Mouse (Mus musculus) brown adipose tissue, adult 24 weeks (tissue): ENCODE measurements around the gene Aif1l. TPM values are rescaled to one million over a fixed set of nuclear protein-coding genes. Genes with fewer than 3 reads are reported as not detected.
"Not testable (repeated sequence)": the region's sequence is repeated elsewhere in the genome, so short reads cannot be mapped to it uniquely, and the experiment has no call there.

ENCODE experiments used
- H3K27ac ChIP-seq: fragments of 200-500 bp; replicated peaks from 2 replicates; pipeline ENCODE4 v1.5.1; 2012; ENCODE audit warnings: low read depth, mild to moderate bottlenecking, low read length
- H3K4me1 ChIP-seq: fragments of 200-500 bp; 2 replicates; pipeline ENCODE4 v1.6.1; 2012; ENCODE audit warnings: low read length, mixed read lengths; ENCODE audit not compliant: control insufficient read depth, insufficient read depth, insufficient read length
- H3K4me3 ChIP-seq: fragments of 200-500 bp; 2 replicates; pipeline ENCODE4 v1.5.1; 2012; ENCODE audit warnings: low read depth, mild to moderate bottlenecking, low read length, moderate library complexity; ENCODE audit not compliant: insufficient read depth
- polyA plus RNA-seq: library from polyadenylated mRNA; stranded (reverse); fragments of >200 nt; gene quantifications from 2 replicates; pipeline ENCODE4 v1.2.4, GENCODE M21; 2012; ENCODE audit not compliant: missing spikeins, insufficient read depth, insufficient read length

Aif1l gene
- polyA plus RNA-seq, result 1.4 and 4.4 TPM in 2 replicates

DNA sequence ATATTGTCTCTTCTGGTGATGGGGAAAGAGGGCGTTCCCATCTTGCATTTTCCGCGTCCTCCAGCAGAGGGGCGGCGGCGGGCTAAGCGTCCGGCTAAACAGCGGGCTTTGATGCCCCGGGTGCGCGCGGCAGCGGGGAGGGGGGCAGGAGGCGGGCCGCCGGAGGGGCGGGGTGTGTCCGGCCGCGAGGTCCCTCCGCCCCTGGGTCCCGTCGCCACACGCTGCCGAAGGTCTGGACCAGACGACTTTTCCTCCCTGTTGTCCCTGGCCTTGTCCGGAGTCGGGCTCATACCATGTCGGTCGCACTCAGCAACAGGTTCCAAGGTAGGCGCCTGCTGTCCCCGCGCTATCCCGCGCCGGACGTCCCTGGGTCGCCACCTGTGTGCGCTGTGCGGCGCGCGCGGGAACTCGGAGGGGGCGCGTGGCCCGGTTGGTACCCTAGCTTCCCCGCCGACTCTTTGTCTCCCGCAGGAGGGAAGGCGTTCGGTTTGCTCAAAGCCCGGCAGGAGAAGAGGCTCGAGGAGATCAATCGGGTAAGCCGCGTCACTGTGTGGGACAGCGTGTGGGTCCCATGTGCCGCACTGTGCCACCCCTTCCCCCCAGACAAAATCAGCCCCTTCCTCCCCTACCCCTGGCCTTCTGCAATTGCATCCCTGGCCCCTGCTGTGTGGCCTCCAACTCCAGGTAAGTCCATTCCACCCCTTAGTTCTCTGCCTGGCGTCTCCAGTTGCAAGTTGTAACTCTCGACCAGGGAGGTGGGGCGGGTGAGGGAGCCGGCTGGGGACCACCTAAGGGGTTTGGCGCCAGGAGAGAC lies at the start of gene Aif1l:
Gene Aif1l, plus strand, starts transcription at position 82 of the 814 bp plus-strand sequence.
- no peak within 1 kb of the TSS for H3K27ac ChIP-seq
- H3K4me1 ChIP-seq, result no peaks in the 10 kb centered on the region
- peak within 1 kb of the TSS; percentile 45 for H3K4me3 ChIP-seq

GRCm38 (mm10) chr2:31900932-31901331 lies 49.0 kb upstream of the Aif1l start:
- H3K27ac ChIP-seq, result no peak overlapping the region
- no peaks in the 10 kb centered on the region; the same call in 1 of the 2 replicates for H3K4me1 ChIP-seq
- no peak overlapping the region for H3K4me3 ChIP-seq

- Histone ChIP-seq H3K4me3 (no peak overlapping the region), H3K4me1 (no peaks in the 10 kb centered on the region; the same call in 1 of the 2 replicates), H3K27ac (peak overlapping the region; percentile 60; the same call in 1 of the 2 replicates)
These were observed 48.1 kb upstream of the Aif1l start for GRCm38 (mm10) chr2:31901659-31902362.

DNA sequence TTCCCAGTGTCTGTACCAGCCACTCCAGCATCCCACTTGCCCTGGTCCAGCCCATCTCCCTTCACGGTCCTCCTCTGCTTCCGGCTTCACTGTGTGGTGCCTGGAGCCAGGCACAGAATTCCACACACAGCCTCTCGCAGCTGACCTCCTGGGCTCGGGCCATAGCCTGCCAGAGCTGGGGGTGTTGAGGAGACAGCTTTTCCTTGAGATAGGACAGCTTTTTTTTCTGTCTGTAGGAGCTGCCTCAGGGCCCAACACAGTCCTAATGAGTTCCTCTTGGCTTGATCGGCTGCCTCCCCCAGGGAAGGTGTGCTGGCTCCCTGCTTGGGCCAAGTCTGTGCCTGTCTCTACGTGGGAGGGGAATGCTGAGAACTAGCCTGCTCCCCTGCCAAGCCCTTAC lies 45.9 kb upstream of the Aif1l start:
- H3K4me3 ChIP-seq, result no peak overlapping the region
- no peak overlapping the region for H3K27ac ChIP-seq
- no peaks in the 10 kb centered on the region; the same call in 1 of the 2 replicates for H3K4me1 ChIP-seq

DNA sequence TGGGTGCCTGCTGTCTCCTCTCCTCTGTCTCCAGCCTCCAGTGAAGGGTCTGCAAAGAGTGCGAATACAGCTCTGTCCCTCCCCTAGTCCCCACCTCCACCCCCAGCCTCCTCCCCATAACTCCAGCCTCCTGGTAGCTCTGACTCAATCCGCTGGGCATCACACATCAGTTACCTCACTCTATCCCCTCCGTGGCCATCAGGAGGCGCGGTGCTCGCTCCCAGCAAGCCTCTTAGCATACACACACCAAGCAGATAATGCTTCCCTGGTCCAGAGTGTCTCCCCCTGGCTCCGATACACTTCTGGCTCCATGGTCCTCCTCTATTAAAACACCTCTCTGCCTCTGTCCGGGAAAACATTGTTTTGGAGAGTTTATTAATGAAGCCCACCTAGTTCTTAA lies 45.3 kb upstream of the Aif1l start:
- Histone ChIP-seq H3K4me3 (no peak overlapping the region), H3K4me1 (no peaks in the 10 kb centered on the region; the same call in 1 of the 2 replicates)

GRCm38 (mm10) chr2:31905682-31906081 lies 44.3 kb upstream of the Aif1l start:
- H3K4me3 ChIP-seq, result no peak overlapping the region
- H3K4me1 ChIP-seq, result no peaks in the 10 kb centered on the region; the same call in 1 of the 2 replicates
- no peak overlapping the region for H3K27ac ChIP-seq

More for the DNA sequence above, 45.3 kb upstream of the Aif1l start:
- no peak overlapping the region for H3K27ac ChIP-seq

GRCm38 (mm10) chr2:31906407-31906806 lies 43.5 kb upstream of the Aif1l start:
- Histone ChIP-seq H3K4me3 (no peak overlapping the region), H3K27ac (no peak overlapping the region), H3K4me1 (no peaks in the 10 kb centered on the region; the same call in 1 of the 2 replicates)

GRCm38 (mm10) chr2:31912575-31912974 lies 37.4 kb upstream of the Aif1l start:
- H3K27ac ChIP-seq, result no peak overlapping the region
- H3K4me3 ChIP-seq, result no peak overlapping the region
- H3K4me1 ChIP-seq, result no peaks in the 10 kb centered on the region

GRCm38 (mm10) chr2:31914213-31914612 lies 35.7 kb upstream of the Aif1l start:
- not testable (repeated sequence) for H3K4me1 ChIP-seq, H3K4me3 ChIP-seq, H3K27ac ChIP-seq

- Histone ChIP-seq H3K27ac (no peak overlapping the region), H3K4me3 (no peak overlapping the region), H3K4me1 (no peaks in the 10 kb centered on the region)
These were observed 34.8 kb upstream of the Aif1l start for GRCm38 (mm10) chr2:31915112-31915511.

GRCm38 (mm10) chr2:31917636-31918035 lies 32.3 kb upstream of the Aif1l start:
- no peak overlapping the region for H3K27ac ChIP-seq
- H3K4me1 ChIP-seq, result no peaks in the 10 kb centered on the region
- H3K4me3 ChIP-seq, result no peak overlapping the region

GRCm38 (mm10) chr2:31923645-31924044 lies 26.3 kb upstream of the Aif1l start:
- Histone ChIP-seq H3K4me1 (no peaks in the 10 kb centered on the region), H3K4me3 (no peak overlapping the region), H3K27ac (no peak overlapping the region)

GRCm38 (mm10) chr2:31924811-31925210 lies 25.1 kb upstream of the Aif1l start:
- no peak overlapping the region for H3K27ac ChIP-seq
- no peak overlapping the region for H3K4me3 ChIP-seq
- H3K4me1 ChIP-seq, result no peaks in the 10 kb centered on the region

DNA sequence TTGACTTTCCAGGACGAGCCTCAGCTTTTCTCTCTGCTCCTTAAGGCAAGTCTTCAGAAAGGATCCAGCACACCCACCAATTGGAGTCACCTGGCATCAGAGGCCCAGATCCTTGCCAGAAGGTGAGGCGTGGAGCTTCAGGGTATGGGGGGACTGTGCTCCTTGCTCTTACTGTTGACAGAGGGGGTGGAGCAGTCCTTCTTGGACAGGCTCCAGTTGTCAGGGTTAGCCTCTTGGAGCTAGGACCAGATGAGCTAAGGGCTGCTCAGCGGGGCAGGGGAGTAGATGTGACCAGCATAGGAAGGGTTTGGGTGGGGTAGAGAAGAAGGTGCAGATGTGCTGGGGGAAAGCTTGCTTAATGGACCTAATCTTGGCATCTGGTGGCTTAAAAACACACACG lies 24.0 kb upstream of the Aif1l start:
- Histone ChIP-seq H3K27ac (no peak overlapping the region), H3K4me3 (no peak overlapping the region), H3K4me1 (no peaks in the 10 kb centered on the region)

GRCm38 (mm10) chr2:31929664-31930063 lies 20.3 kb upstream of the Aif1l start:
- Histone ChIP-seq H3K4me3 (no peak overlapping the region), H3K4me1 (no peaks in the 10 kb centered on the region), H3K27ac (no peak overlapping the region)
